Mouse (Mus musculus) left cerebral cortex, postnatal 36 days (tissue): ENCODE data around the gene Olfr129. TPM values are rescaled to one million over a fixed set of nuclear protein-coding genes. Genes with fewer than 3 reads are reported as not detected.

Experiments
- DNase-seq, 2 experiments: peaks; one replicate each; pipeline ENCODE4 v3.0.0; 2021 to 2022; ENCODE audit warnings: low spot score in 2 of 2, mixed read lengths in 1 of 2
- intact Hi-C: fragments of 180-260 bp; cut with DNase I; formaldehyde crosslinking; loops from one replicate; pipeline ENCODE4 v1.15.1; 2025
- total RNA-seq, 2 experiments: library from RNA; stranded (reverse); gene quantifications; 2 replicates each; pipeline ENCODE4 v1.2.3; 2021

Gene Olfr129
- total RNA-seq = not detected

DNA sequence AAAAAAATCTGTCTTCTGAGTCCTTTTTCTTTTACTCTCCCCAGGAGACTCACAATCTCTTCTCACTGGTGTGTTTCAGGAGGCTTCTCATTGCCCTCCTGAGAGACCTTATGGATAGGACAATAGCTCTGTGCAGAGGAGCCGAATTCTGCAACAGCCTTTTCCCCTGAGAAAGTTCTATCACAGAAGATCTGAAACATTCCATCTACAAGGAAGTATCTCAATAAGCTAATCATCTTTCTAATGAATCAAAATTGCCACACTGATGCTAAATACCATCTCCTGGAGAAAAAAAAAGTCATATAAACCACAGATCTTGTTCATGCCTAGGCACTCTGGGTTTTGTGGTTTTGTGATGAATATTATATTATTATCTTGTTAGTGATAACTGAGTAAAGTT, at the start of gene Olfr129:
Gene Olfr129 (minus strand): TSS at position 101 of the 400 bp plus-strand sequence.
- no peak for DNase-seq
- intact Hi-C loops = no loop called here

DNA sequence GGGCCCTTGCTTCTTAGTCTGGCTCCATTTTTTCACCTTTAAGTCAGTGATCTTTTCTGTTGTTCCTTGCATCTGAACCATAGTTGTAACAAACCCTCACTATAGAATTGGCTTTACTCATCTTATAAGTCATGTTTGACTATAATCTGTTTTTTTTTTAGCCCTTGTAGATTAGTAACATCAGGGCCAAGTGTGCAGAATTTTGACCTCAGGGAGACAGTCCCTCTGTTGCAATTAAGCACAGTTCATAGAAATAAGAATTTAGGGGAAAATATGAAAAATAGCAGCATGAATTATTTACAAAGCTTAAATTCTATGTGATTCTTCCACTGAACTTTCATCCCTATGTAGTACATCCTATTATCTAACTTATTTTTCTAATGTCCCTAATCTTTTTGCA, 28.7 kb upstream of the Olfr129 start, which contains the start of gene Olfr131:
Gene Olfr131 (minus strand): TSS at position 101 of the 400 bp plus-strand sequence.
- DNase-seq = no peak
- intact Hi-C loops = no loop called here

DNA sequence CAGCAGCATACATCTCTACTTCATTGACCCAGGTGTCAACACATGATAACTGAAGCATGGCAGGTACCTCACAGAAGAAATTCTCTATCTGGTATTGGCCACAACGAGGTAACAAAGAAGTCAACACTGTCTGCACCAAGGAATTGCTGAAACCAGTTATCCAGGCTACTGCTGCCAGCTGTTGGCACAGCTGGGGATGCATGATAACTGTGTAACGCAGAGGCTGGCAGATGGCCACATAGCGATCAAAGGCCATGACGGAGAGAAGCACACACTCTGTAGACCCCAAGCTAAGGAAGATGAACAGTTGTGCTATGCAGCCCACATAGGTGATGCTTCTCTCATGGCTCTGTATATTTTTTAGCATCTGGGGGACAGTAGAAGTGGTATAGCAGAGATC, 22.5 kb upstream of the Olfr129 start:
- intact Hi-C loops = no loop called here
- no peak for DNase-seq

DNA sequence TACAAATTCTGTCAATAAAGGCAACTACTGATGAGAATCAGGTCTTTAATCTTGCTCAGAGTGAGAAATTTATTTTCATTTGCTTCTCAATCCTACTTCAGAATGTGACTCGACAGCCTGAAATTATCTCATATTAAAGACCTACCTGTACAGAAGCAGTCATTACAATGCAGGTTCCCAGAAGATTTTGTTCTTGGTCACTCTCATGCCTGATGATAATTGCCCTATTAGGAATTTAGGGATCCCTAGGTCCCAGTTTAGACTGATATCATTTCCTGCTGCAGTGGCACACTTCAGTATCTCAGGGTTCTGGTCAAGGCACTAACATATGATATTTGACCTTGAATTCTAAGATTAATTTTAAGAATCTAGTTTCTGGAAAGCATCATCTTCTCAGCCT, 3.7 kb upstream of the Olfr129 start, which contains the start of gene Olfr130:
Gene Olfr130 (plus strand): TSS at position 301 of the 400 bp plus-strand sequence.
- intact Hi-C loops = no loop called here
- no peak for DNase-seq

DNA sequence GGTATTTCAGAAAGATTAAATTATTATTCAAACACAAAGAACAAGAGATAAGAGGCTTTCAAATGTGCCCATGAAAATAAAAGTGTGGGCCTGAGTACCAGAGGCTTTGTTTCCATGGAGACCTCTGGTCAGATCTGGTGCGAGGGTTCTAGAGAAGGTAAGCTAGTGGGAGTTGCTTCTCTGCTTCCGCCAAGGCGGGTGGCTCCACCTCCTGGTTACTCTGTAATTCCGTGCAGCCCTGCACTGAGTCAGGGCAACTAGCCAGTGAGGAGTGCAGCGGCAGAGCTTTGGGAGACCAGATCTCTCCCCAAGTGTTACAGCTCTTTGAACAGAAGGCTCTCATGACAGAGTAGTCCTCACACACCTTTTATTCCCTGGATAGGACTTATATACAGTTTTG, 33.6 kb downstream of the Olfr129 start:
- intact Hi-C loops = no loop called here

DNA sequence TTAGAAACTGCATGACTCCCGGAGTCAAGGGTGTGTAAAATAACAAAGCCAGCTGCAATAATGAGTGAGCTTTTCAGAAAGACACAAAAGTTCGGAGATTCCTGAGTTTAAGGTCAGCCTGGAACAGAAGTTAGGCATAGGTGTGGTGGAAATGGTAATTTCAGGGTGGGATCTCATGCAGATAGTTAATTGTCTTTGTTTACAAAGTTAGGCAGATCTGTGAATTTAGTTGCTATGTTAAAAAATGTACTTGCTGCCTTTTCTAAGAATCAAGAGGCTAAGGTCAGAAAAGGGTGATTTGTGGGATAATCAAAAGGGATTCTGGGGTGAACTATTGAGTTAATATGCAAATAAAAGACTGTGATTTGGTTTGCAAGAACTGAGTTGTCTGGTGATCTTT, 43.5 kb downstream of the Olfr129 start:
- no peak for DNase-seq
- intact Hi-C loops = no loop called here

More for the DNA sequence above, 33.6 kb downstream of the Olfr129 start:
- DNase-seq = no peak

DNA sequence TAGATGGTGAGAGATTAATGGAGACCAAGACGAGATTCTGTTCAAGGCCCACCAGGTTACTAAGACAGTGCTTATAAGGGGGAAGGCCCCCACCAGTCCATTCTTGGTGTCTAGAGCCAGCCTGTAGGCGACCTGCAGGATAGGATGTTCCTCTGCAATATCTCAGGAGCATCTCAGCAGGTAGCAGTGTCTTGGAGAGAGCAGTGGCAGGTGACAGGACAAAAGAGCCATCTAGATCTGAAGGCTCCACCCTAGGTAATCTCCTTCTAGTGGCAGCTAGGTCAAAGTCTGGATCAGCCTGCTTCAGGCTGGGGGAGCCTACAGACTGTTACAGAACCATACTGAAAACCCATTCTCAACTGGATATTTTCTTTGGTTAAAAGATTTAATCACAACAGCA, 54.9 kb downstream of the Olfr129 start:
- DNase-seq = no peak
- intact Hi-C loops = no loop called here

Other genes starting within 250 kb of the Olfr129 start
- gene Olfr125, start 227.1 kb downstream of the Olfr129 start, total RNA-seq = not detected
- not detected for gene Olfr126, start 212.6 kb downstream of the Olfr129 start, total RNA-seq
- not detected for gene Olfr127, start 159.6 kb downstream of the Olfr129 start, total RNA-seq
- gene Olfr128, start 139.5 kb downstream of the Olfr129 start, total RNA-seq = not detected
- not detected for gene Olfr761, start 107.0 kb downstream of the Olfr129 start, total RNA-seq
- not detected for gene Olfr130, start 3.8 kb upstream of the Olfr129 start, total RNA-seq
- gene Olfr131, start 28.6 kb upstream of the Olfr129 start, total RNA-seq = not detected
- gene Olfr132, start 74.4 kb upstream of the Olfr129 start, total RNA-seq = not detected
- gene Olfr133, start 85.2 kb upstream of the Olfr129 start, total RNA-seq = not detected
- not detected for gene Olfr134, start 111.3 kb upstream of the Olfr129 start, total RNA-seq
- gene Olfr135, start 144.3 kb upstream of the Olfr129 start, total RNA-seq = not detected
- gene Olfr138, start 201.0 kb upstream of the Olfr129 start, total RNA-seq = not detected
- not detected for gene Olfr137, start 247.5 kb upstream of the Olfr129 start, total RNA-seq